Mouse (Mus musculus): ENCODE measurements around the gene Cenpx. TPM values are rescaled to one million over a fixed set of nuclear protein-coding genes. Genes with fewer than 3 reads are reported as not detected.

Gene Cenpx
- polyA plus RNA-seq, 1 experiment from 2014 or later: 113 TPM

DNA sequence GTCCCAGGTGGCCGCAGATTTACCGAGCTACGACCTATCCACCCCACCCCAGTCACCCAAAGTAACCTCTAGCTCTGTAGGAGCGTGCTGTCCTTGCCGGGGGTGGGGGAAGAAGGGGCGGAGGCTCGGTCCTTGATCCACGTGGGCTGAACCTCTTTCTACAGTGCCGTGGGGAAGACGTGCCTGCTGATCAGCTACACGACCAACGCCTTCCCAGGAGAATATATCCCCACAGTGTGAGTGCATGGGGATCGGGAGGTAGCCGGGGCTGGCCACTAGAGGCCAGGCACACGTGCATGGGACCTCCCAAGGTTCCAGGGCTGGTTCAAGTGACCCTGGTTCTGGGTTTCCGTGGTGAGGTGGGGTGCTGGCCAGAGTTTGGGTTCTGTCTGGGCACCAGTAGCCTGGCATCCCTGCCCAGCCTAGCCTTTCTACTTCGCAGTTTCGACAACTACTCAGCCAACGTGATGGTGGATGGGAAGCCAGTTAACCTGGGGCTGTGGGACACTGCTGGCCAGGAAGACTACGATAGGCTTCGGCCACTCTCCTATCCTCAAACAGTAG lies 8.6 kb upstream of the Cenpx start:
- H3K4me3 ChIP-seq: peak overlapping the region; percentile 77
- peak overlapping the region; percentile 92 for H3K9ac ChIP-seq
- peak overlapping the region; percentile 67; the same call in 1 of the 2 replicates for H3K27ac ChIP-seq
- WGBS: 18% methylated on average over 21 of the region's 21 CpGs
- H3K27me3 ChIP-seq: peaks cover 21% of the 10 kb centered on the region
- ATAC-seq (ENCODE audit: low FRiP score): 0 out of 2 replicates have a peak, but pooled peaks have one; percentile 1
- no peaks in the 10 kb centered on the region for H3K9me3 ChIP-seq (replicated peaks)
- peaks cover 24% of the 10 kb centered on the region for H3K4me1 ChIP-seq
- peaks cover 29% of the 10 kb centered on the region for H3K36me3 ChIP-seq
- H3K4me2 ChIP-seq (replicated peaks): peak overlapping the region; percentile 91

DNA sequence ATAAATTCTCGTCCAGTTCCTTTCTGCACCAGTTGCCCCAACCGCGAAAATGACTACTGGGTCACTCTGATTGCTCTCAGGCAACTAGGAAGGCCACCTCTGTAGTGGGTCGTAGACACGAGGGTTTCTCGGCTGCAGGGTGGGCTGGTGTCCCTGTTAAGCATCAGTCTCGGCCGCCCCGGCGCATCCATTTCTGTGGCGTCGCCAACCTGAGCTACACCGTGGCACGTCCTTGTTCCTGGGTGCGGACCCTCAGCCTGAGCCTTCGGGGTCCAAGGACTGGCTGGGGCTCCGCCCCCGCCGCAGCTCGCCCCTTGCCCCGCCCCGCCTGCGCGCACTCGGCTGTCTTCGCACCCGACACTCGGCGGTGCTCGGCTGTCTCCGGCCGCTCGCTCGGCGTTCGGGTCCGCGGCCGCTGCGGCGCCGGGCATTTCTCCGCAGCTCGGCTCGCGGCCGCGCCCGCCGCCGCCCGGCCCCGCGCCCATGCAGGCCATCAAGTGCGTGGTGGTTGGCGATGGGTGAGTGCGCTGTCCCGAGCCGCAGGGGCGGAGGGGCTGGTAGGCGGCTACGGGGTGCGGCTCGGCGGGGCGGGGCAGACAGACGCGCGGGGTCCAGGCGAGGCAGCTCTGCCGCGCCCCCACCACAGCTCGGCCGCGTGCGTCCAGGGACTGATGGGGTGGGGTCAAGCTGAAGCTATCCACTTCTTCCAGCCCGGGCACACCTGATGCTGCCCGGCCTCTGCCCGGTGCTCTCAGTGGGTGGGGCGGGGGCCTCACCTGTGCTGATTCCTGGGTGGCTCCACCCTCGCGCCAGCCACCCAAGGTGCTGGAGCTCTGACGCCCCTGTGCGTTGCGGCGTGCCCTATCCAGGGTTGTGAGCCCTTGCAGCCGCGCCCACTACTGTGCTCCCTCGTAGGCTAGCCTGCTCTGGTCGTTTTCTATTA lies 7.9 kb upstream of the Cenpx start, which contains the start of gene Rac3:
Rac3 (plus strand) TSS at position 347 of the 943 bp plus-strand sequence.
- Histone ChIP-seq H3K9me3 (replicated peaks) (no peaks in the 10 kb centered on the region), H3K9ac (peak within 1 kb of the TSS; percentile 92), H3K27me3 (peaks cover 21% of the 10 kb centered on the region), H3K36me3 (peaks cover 35% of the 10 kb centered on the region), H3K4me3 (peak within 1 kb of the TSS; percentile 77), H3K4me1 (peaks cover 18% of the 10 kb centered on the region), H3K27ac (peak within 1 kb of the TSS; percentile 67), H3K4me2 (replicated peaks) (peak within 1 kb of the TSS; percentile 91)
- WGBS: under 1% methylated on average over 82 of the region's 90 CpGs
- peak; percentile 86 for ATAC-seq (ENCODE audit: low FRiP score)

DNA sequence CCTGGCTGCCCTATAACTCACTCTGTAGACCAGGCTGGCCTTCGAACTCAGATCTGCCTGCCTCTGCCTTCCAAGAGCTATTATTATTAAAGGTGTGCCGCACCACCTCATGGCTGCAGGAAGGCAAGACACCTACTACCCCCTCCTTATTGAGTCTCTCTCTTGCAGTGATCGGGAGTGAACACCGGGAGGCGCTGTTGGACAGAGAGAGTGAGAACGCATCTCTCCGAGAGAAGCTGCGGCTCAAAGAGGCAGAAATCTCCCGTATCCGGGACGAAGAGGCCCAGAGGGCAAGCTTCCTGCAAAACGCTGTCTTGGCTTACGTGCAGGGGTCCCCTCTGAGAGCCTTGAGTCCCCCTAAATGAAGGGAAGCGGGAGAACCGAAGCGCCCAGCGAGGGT lies 6.9 kb upstream of the Cenpx start:
- peak overlapping the region; percentile 91 for H3K4me2 ChIP-seq (replicated peaks)
- ATAC-seq (ENCODE audit: low FRiP score): peak; percentile 38
- peak overlapping the region; percentile 92 for H3K9ac ChIP-seq
- WGBS: 10% methylated on average over 17 of the region's 17 CpGs
- peak overlapping the region; percentile 77 for H3K4me3 ChIP-seq
- peaks cover 23% of the 10 kb centered on the region for H3K4me1 ChIP-seq
- 0 out of 2 replicates have a peak overlapping the region, but pooled peaks have one; percentile 67 for H3K27ac ChIP-seq
- no peaks in the 10 kb centered on the region for H3K9me3 ChIP-seq (replicated peaks)
- H3K36me3 ChIP-seq: peaks cover 42% of the 10 kb centered on the region
- peaks cover 18% of the 10 kb centered on the region for H3K27me3 ChIP-seq

DNA sequence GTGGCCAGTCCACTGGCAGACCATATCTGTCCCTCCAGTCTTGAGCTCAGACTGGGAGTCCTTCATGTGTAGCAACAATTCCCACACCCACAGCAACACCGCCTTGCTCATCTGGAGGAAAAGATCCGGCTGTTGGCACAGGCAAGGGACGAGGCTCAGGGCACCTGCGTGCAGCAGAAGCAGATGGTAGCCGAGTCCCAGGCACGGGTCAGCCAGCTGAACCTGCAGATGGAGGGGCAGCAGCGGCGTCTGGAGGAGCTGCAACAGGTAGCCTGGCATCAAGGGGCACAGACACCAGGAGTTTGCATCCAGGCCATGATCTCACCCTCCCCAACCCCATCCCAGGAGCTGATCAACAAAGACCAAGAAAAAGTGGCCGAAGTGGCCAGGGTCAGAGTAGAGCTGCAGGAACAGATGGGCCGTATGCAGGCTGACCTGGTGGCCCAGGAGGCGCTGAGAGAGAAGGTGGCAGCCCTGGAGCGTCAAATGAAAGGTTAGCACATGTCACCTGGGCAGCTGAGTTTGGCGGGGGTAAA lies 6.4 kb upstream of the Cenpx start:
- WGBS: 88% methylated on average over 13 of the region's 13 CpGs
- Histone ChIP-seq H3K4me2 (replicated peaks) (no peak overlapping the region), H3K9ac (no peak overlapping the region)

DNA sequence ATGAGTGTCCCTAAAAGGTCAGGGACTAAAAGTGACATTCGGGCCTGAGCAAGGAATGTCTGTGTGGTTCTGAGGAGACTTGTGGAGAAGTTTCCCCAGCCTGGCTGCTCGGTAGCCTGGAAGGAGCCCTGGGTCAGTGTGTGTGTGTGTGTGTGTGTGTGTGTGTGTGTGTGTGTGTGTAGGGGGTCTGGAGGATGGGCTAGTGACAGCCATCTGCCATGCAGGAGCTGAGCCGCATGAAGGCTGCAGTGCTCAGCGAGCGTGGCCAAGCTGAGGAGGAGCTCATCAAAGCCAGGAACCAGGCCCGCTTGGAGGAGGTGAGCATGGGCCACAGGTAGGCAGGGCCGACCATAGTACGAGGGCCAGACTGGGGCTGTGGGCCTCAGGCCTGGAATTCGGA lies 5.7 kb upstream of the Cenpx start:
- Histone ChIP-seq H3K4me3 (no peak overlapping the region), H3K9ac (no peak overlapping the region), H3K36me3 (peaks cover 42% of the 10 kb centered on the region)

More for the DNA sequence above, 6.4 kb upstream of the Cenpx start:
- no peak overlapping the region for H3K27ac ChIP-seq
- H3K36me3 ChIP-seq: peaks cover 42% of the 10 kb centered on the region
- no peaks in the 10 kb centered on the region for H3K9me3 ChIP-seq (replicated peaks)
- H3K27me3 ChIP-seq: peaks cover 18% of the 10 kb centered on the region
- H3K4me3 ChIP-seq: no peak overlapping the region
- ATAC-seq (ENCODE audit: low FRiP score): no peak; the same call in 1 of the 2 replicates
- peaks cover 24% of the 10 kb centered on the region for H3K4me1 ChIP-seq

DNA sequence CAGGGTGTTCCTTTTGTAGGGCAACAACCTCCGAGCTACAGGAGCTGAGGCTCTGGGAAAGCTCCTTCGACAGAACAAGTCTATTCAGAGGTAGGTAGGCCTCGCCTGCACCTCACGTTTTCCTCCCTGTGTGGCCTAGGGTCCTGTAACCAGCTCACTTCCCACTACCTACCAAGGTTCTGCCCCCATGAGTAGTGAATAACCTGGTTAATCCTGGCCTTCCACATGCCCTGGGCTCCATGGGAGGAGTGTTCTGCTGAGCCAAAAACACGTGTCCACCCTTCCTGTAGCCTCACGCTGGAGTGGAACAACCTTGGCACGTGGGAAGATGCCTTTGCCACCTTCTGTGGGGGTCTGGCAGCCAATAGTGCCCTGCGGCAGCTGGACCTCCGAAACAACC lies 1.6 kb upstream of the Cenpx start:
- Histone ChIP-seq H3K4me2 (replicated peaks) (peak overlapping the region; percentile 97), H3K27me3 (no peaks in the 10 kb centered on the region), H3K9ac (no peak overlapping the region), H3K27ac (no peak overlapping the region), H3K9me3 (replicated peaks) (no peaks in the 10 kb centered on the region), H3K4me1 (peaks cover 25% of the 10 kb centered on the region), H3K36me3 (peaks cover 52% of the 10 kb centered on the region), H3K4me3 (no peak overlapping the region)
- no peak for ATAC-seq (ENCODE audit: low FRiP score)
- 90% methylated on average over 9 of the region's 9 CpGs for WGBS

More for the DNA sequence above, 5.7 kb upstream of the Cenpx start:
- Histone ChIP-seq H3K27me3 (peaks cover 18% of the 10 kb centered on the region), H3K4me1 (peaks cover 30% of the 10 kb centered on the region), H3K9me3 (replicated peaks) (no peaks in the 10 kb centered on the region), H3K27ac (no peak overlapping the region), H3K4me2 (replicated peaks) (no peak overlapping the region)
- WGBS: 93% methylated on average over 9 of the region's 9 CpGs
- ATAC-seq (ENCODE audit: low FRiP score): no peak

DNA sequence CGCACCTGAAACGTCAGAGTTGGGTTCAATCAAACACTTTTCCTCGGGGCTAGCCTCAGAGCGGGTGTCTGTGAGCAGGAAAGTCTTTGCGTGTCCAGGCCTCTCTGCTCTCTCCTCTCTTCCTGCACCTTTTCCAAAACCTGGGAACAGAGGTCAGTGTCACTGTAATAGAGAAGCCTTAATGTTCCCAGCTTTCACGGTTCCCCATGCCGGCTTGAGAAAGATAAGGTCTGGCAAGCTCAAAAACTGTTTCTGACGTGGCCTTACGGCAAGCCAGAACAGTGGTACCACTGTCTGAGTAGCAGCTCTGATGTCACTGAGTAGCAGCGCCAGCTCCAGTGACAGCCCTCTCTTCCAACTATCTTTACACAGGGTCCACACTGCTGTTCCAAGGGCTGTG lies 1.0 kb upstream of the Cenpx start:
- H3K27me3 ChIP-seq: no peaks in the 10 kb centered on the region
- peak overlapping the region; percentile 53 for H3K4me3 ChIP-seq
- no peak overlapping the region for H3K27ac ChIP-seq
- H3K4me1 ChIP-seq: peaks cover 25% of the 10 kb centered on the region
- WGBS: 65% methylated on average over 10 of the region's 10 CpGs
- peaks cover 52% of the 10 kb centered on the region for H3K36me3 ChIP-seq
- H3K9me3 ChIP-seq (replicated peaks): no peaks in the 10 kb centered on the region
- H3K4me2 ChIP-seq (replicated peaks): peak overlapping the region; percentile 97
- peak overlapping the region; percentile 74 for H3K9ac ChIP-seq
- ATAC-seq (ENCODE audit: low FRiP score): no peak

DNA sequence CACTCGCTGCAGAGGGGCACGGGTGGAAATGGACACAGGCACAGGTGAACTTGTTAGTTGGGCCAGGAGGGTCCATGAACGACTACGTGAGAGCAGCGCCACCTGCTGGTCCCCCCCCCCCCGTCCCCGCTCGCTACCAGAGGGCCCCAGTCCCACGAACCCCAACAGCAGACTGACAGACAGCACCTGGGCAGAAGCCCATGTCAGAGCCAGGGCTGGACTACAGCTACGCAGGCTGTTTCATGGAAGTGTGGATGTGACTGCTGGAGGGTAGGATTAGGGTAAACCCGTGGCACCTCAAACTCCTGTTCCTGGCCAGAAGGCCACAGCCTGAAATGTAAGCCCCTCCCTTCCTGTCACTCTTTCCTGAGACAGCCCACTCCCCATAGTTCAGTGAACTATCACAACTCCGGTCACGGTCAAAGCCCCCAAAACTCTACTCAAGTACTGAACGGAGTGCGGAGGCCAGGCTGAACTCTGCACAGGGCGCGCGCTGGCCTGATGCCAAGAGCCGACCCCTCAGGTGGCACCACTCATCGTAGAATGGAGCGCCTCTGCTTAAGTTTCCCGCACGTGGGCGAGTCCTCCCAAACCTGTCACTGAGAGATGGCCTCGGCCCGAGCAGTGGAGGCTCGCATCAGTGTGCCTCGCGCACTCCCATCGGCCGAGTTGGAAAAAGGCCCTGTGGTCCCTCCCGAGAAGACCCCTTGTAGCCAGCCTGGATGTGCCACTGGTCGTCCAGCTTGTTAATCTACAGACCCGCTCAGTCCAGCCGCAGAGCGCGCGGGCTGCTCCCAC lies 568 bp downstream of the Cenpx start:
- peaks cover 48% of the 10 kb centered on the region for H3K36me3 ChIP-seq
- H3K4me3 ChIP-seq: peak overlapping the region; percentile 53
- peak; percentile 68 for ATAC-seq (ENCODE audit: low FRiP score)
- no peaks in the 10 kb centered on the region for H3K9me3 ChIP-seq (replicated peaks)
- H3K27me3 ChIP-seq: no peaks in the 10 kb centered on the region
- H3K4me2 ChIP-seq (replicated peaks): peak overlapping the region; percentile 97
- under 1% methylated on average over 38 of the region's 38 CpGs for WGBS
- H3K4me1 ChIP-seq: peaks cover 25% of the 10 kb centered on the region
- peak overlapping the region; percentile 67 for H3K9ac ChIP-seq
- peak overlapping the region; percentile 70 for H3K27ac ChIP-seq

DNA sequence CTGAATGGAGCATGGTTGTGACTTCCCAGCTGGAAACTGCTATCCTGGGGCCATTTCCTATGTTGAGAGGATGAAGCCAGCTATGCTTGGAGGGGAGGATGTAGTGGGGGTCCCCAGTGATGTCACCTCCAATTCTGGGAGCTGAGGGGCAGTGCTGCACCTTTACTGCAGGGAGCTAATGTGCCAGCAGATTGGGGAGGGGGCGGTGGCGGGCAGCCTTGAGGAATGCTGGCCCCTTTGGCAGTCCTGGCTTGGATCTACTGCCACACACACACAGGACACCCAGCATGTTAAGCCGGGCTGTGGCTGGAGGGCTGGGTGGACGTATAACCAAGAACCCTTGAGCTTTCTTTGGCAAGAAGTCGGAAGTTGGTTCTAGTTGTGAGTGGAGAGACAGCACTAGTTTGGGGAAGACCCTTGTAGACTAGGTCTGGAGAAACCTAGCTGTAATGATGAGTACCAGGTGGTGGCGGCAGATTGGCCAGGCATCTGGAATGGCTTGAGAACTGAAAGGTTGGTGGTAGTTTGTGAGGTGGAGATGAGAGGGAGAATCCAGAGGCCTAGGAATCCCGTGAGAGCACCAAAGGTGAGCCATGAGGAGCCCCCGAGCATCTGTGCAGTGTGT lies 1.4 kb downstream of the Cenpx start:
- H3K9ac ChIP-seq: no peak overlapping the region; the same call in 1 of the 2 replicates

DNA sequence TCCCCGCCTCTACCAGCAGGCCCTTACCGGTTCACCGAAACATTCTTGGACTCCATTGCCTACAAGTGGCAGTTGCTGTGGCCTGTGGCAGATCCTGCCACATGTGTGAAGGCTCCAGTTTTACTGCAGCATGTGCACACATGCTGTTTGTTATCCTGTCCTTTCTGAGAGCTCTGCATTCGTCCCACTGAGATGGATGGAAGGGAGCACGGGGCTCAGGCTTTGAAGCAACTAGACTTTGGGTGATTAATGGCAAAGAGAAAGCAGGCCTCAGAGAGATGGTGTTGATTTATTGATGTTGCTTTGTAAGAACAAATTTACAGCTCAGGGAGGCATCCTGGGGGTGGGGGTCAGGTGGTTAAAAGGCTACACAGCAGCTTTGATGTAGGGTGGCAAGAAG lies 2.9 kb downstream of the Cenpx start:
- Histone ChIP-seq H3K4me3 (no peak overlapping the region), H3K9me3 (replicated peaks) (no peaks in the 10 kb centered on the region), H3K4me2 (replicated peaks) (no peak overlapping the region), H3K9ac (no peak overlapping the region), H3K27ac (no peak overlapping the region), H3K36me3 (peaks cover 27% of the 10 kb centered on the region), H3K4me1 (peaks cover 43% of the 10 kb centered on the region), H3K27me3 (no peaks in the 10 kb centered on the region)
- WGBS: 68% methylated on average over 5 of the region's 5 CpGs
- no peak for ATAC-seq (ENCODE audit: low FRiP score)

More for the DNA sequence above, 1.4 kb downstream of the Cenpx start:
- H3K36me3 ChIP-seq: peaks cover 39% of the 10 kb centered on the region
- H3K4me2 ChIP-seq (replicated peaks): peak overlapping the region; percentile 97
- H3K4me3 ChIP-seq: no peak overlapping the region
- WGBS: 66% methylated on average over 8 of the region's 8 CpGs
- no peak for ATAC-seq (ENCODE audit: low FRiP score)
- no peaks in the 10 kb centered on the region for H3K27me3 ChIP-seq
- no peaks in the 10 kb centered on the region for H3K9me3 ChIP-seq (replicated peaks)
- no peak overlapping the region for H3K27ac ChIP-seq
- peaks cover 34% of the 10 kb centered on the region for H3K4me1 ChIP-seq

DNA sequence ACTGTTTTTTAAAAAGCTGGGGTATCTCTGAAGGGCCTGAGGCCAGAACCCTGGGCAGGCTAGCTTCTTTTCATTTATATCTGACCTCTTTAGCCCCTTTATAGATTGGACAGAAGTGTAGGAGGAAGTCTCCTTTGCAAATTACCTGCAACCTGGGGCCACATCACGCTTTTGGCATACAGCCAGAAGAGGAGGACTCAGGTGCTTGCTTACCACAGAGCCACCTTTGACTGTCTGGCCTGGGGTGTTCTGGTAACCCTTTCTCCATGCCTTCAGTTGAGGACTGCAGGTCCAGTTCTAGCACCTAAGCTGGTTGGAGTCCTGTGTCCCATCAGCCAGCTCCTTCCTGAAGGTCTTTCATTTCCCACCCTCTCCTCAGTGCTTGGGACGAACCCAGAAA lies 4.0 kb downstream of the Cenpx start:
- no peak overlapping the region for H3K9ac ChIP-seq

More for the DNA sequence above, 4.0 kb downstream of the Cenpx start:
- WGBS: 91% methylated on average over 2 of the region's 2 CpGs
- H3K9me3 ChIP-seq (replicated peaks): no peaks in the 10 kb centered on the region
- no peaks in the 10 kb centered on the region for H3K27me3 ChIP-seq
- H3K4me2 ChIP-seq (replicated peaks): no peak overlapping the region
- H3K27ac ChIP-seq: no peak overlapping the region
- peaks cover 27% of the 10 kb centered on the region for H3K36me3 ChIP-seq
- no peak for ATAC-seq (ENCODE audit: low FRiP score)
- no peak overlapping the region for H3K4me3 ChIP-seq
- peaks cover 48% of the 10 kb centered on the region for H3K4me1 ChIP-seq

All from hindbrain, embryonic 12.5 days (tissue).